ENCODE assay signal across 9 mouse cellular contexts in genomic region chr9:43796841-43797740, GRCm38 (mm10). TPM values are rescaled to one million over a fixed set of nuclear protein-coding genes. Genes with fewer than 3 reads are reported as not detected.
A peak's percentile ranks its signal among the peaks of the same experiment; 100 is the strongest.
DNase-seq lines count a peak whose midpoint lies in the region; ATAC-seq and TF ChIP-seq lines count a peak whose summit lies in the region.
"Had no signal": no experiment of that assay in that cellular context is flagged by ENCODE, and none has a peak within 500 bp of the region (broad histone marks: within the 10 kb centered on the region; RNA-seq: fewer than 3 reads in every experiment).

No protein-coding gene starts in this region.

- intact Hi-C loops in left cerebral cortex, postnatal 25 days (cut with DNase I): no loop called here

- 89% methylated on average over 11 of the region's 11 CpGs for WGBS in forebrain, embryonic 12.5 days
- WGBS in forebrain, embryonic 15.5 days: 92% methylated on average over 11 of the region's 11 CpGs
- WGBS in midbrain, postnatal 0 days: 81% methylated on average over 11 of the region's 11 CpGs
- 88% methylated on average over 11 of the region's 11 CpGs for WGBS in midbrain, embryonic 10.5 days
- WGBS in stomach, postnatal 0 days: 64% methylated on average over 11 of the region's 11 CpGs

- no peak for TF ChIP-seq EP300 in stomach, postnatal 0 days (optimal IDR thresholded peaks at IDR 0.05)

- H3K4me1 ChIP-seq in forebrain, embryonic 12.5 days: peaks cover 8% of the 10 kb centered on the region; the same call in 1 of the 2 replicates
- H3K4me1 ChIP-seq in forebrain, embryonic 15.5 days: no peaks in the 10 kb centered on the region
- no peaks in the 10 kb centered on the region for H3K4me1 ChIP-seq in midbrain, postnatal 0 days (ENCODE audit: insufficient read depth, low read length)
- peaks cover 8% of the 10 kb centered on the region for H3K4me1 ChIP-seq in midbrain, embryonic 10.5 days
- no peaks in the 10 kb centered on the region for H3K4me1 ChIP-seq in stomach, postnatal 0 days (replicated peaks; ENCODE audit: control insufficient read depth, insufficient read depth)

- ATAC-seq in forebrain, embryonic 12.5 days (ENCODE audit: low FRiP score): no peak
- ATAC-seq in forebrain, embryonic 15.5 days (replicated peaks): no peak
- ATAC-seq in midbrain, postnatal 0 days (ENCODE audit: low FRiP score): no peak
- peak; percentile 24; the same call in 1 of the 2 replicates for ATAC-seq in stomach, postnatal 0 days (ENCODE audit: low FRiP score, low TSS enrichment)

- peak; percentile 28 for DNase-seq in midbrain, postnatal 0 days (ENCODE audit: low spot score)
- DNase-seq in midbrain, embryonic 10.5 days (ENCODE audit: low spot score): no peak
- peak; percentile 55 for DNase-seq in kidney, adult 9 months
- no peak for DNase-seq in stomach, postnatal 0 days (ENCODE audit: low spot score)
- no peak for DNase-seq in spleen, adult 12 weeks (ENCODE audit: low spot score)
- no peak for DNase-seq in left cerebral cortex, postnatal 25 days (ENCODE audit: low spot score in 2 of 2)

- H3K9ac ChIP-seq in forebrain, embryonic 12.5 days: no peak overlapping the region
- H3K9ac ChIP-seq in forebrain, embryonic 15.5 days (replicated peaks): no peak overlapping the region
- no peak overlapping the region for H3K9ac ChIP-seq in midbrain, postnatal 0 days (replicated peaks; ENCODE audit: low read length, poor library complexity, severe bottlenecking)
- no peak overlapping the region for H3K9ac ChIP-seq in stomach, postnatal 0 days (ENCODE audit: low read length)

- no peak for TF ChIP-seq CTCF in midbrain, postnatal 0 days (IDR thresholded peaks at IDR 0.05)
- no peak; the same call in 1 of the 2 replicates for TF ChIP-seq CTCF in stomach, postnatal 0 days (IDR thresholded peaks at IDR 0.05; ENCODE audit: low read depth)

- H3K27me3 ChIP-seq in forebrain, embryonic 12.5 days: no peaks in the 10 kb centered on the region
- no peaks in the 10 kb centered on the region for H3K27me3 ChIP-seq in forebrain, embryonic 15.5 days
- H3K27me3 ChIP-seq in midbrain, postnatal 0 days (ENCODE audit: insufficient read depth, low read length): no peaks in the 10 kb centered on the region
- H3K27me3 ChIP-seq in midbrain, embryonic 10.5 days (ENCODE audit: low read depth, poor library complexity, severe bottlenecking): no peaks in the 10 kb centered on the region
- no peaks in the 10 kb centered on the region for H3K27me3 ChIP-seq in stomach, postnatal 0 days (ENCODE audit: control insufficient read depth, insufficient read depth, low read length)
- H3K27me3 ChIP-seq: heart, embryonic 13.5 days had no signal

- no peak overlapping the region for H3K4me3 ChIP-seq in forebrain, embryonic 12.5 days (replicated peaks)
- H3K4me3 ChIP-seq in forebrain, embryonic 15.5 days: no peak overlapping the region
- H3K4me3 ChIP-seq in midbrain, postnatal 0 days (ENCODE audit: low read depth, low read length): no peak overlapping the region
- H3K4me3 ChIP-seq in midbrain, embryonic 10.5 days: no peak overlapping the region
- H3K4me3 ChIP-seq in stomach, postnatal 0 days (ENCODE audit: low read depth, low read length): no peak overlapping the region
- H3K4me3 ChIP-seq: heart, embryonic 13.5 days had no signal

- H3K27ac ChIP-seq in forebrain, embryonic 12.5 days: peak overlapping the region; percentile 31; the same call in 1 of the 2 replicates
- no peak overlapping the region for H3K27ac ChIP-seq in forebrain, embryonic 15.5 days (replicated peaks)
- H3K27ac ChIP-seq in midbrain, postnatal 0 days (ENCODE audit: low read depth, low read length): no peak overlapping the region; the same call in 1 of the 2 replicates
- H3K27ac ChIP-seq in midbrain, embryonic 10.5 days (replicated peaks): no peak overlapping the region
- no peak overlapping the region for H3K27ac ChIP-seq in stomach, postnatal 0 days (replicated peaks)
- H3K27ac ChIP-seq: heart, embryonic 13.5 days had no signal

- no peak overlapping the region for H3K4me2 ChIP-seq in forebrain, embryonic 12.5 days
- no peak overlapping the region for H3K4me2 ChIP-seq in forebrain, embryonic 15.5 days (replicated peaks)
- H3K4me2 ChIP-seq in midbrain, postnatal 0 days (ENCODE audit: low read depth, low read length, poor library complexity, severe bottlenecking): no peak overlapping the region
- no peak overlapping the region for H3K4me2 ChIP-seq in stomach, postnatal 0 days (replicated peaks; ENCODE audit: low read depth)
- H3K4me2 ChIP-seq: heart, embryonic 13.5 days had no signal

- H3K9me3 ChIP-seq in forebrain, embryonic 12.5 days: no peaks in the 10 kb centered on the region
- no peaks in the 10 kb centered on the region for H3K9me3 ChIP-seq in forebrain, embryonic 15.5 days
- H3K9me3 ChIP-seq in midbrain, postnatal 0 days (ENCODE audit: low read length): no peaks in the 10 kb centered on the region
- no peaks in the 10 kb centered on the region for H3K9me3 ChIP-seq in midbrain, embryonic 10.5 days (replicated peaks)
- no peaks in the 10 kb centered on the region for H3K9me3 ChIP-seq in stomach, postnatal 0 days (ENCODE audit: control insufficient read depth, low read length)
- H3K9me3 ChIP-seq: heart, embryonic 13.5 days had no signal

- H3K36me3 ChIP-seq in forebrain, embryonic 12.5 days (replicated peaks): peaks cover 81% of the 10 kb centered on the region
- peaks cover 22% of the 10 kb centered on the region for H3K36me3 ChIP-seq in forebrain, embryonic 15.5 days
- H3K36me3 ChIP-seq in midbrain, postnatal 0 days (ENCODE audit: insufficient read depth, low read length): peaks cover 34% of the 10 kb centered on the region
- H3K36me3 ChIP-seq in midbrain, embryonic 10.5 days: peaks cover 95% of the 10 kb centered on the region
- H3K36me3 ChIP-seq in stomach, postnatal 0 days (ENCODE audit: control insufficient read depth, insufficient read depth, low read length): no peaks in the 10 kb centered on the region

RNA-seq across cellular contexts. Expression of gene Nectin1, which starts 53.3 kb away (rescaled TPM):
- polyA plus RNA-seq in forebrain, embryonic 12.5 days (2016; fragmentation: Nextera tagmentation; extraction: Ambion mirVana): 11.4 and 12.1 TPM in 2 replicates
- 10.1 and 10.2 TPM in 2 replicates for polyA plus RNA-seq in forebrain, embryonic 15.5 days (2015; fragmentation: Nextera tagmentation; extraction: Ambion mirVana)
- 64.7 and 71.6 TPM in 2 replicates for total RNA-seq in midbrain, postnatal 0 days (2014; rRNA removed)
- polyA plus RNA-seq in midbrain, postnatal 0 days (2015; fragmentation: Nextera tagmentation; extraction: Ambion mirVana): 14.9 and 15.4 TPM in 2 replicates
- 6.9 and 7.3 TPM in 2 replicates for polyA plus RNA-seq in midbrain, embryonic 10.5 days (2016; fragmentation: Nextera tagmentation; extraction: Ambion mirVana)
- 5.9 and 6.7 TPM in 2 replicates for polyA plus RNA-seq in stomach, postnatal 0 days (2015; fragmentation: Nextera tagmentation; extraction: Ambion mirVana)
- 100 to 1,000 TPM in 1 of 2 experiments, 10 to 100 TPM in 1; 91.2 to 115 TPM for total RNA-seq in left cerebral cortex, postnatal 25 days (2021)

Comparison
In these comparisons a context has a peak if more than half of its experiments do, and no peak if none do; other contexts are left out.
1. DNase-seq: peak in midbrain, postnatal 0 days (single experiment) and kidney, adult 9 months (single experiment); none in midbrain, embryonic 10.5 days (single experiment), stomach, postnatal 0 days (single experiment), spleen, adult 12 weeks (single experiment) and left cerebral cortex, postnatal 25 days (0 of 2).